24 mouse cellular contexts compared by ENCODE assay signal in genomic region chr14:75826851-75827410, GRCm38 (mm10). TPM values are rescaled to one million over a fixed set of nuclear protein-coding genes. Genes with fewer than 3 reads are reported as not detected.
DNase-seq lines count a peak whose midpoint lies in the region; ATAC-seq and TF ChIP-seq lines count a peak whose summit lies in the region.
"Had no signal": no experiment of that assay in that cellular context is flagged by ENCODE, and none has a peak within 500 bp of the region (broad histone marks: within the 10 kb centered on the region; RNA-seq: fewer than 3 reads in every experiment).

No protein-coding gene starts in this region.

- peak; percentile 12; the same call in 1 of the 2 replicates for ATAC-seq in liver, postnatal 0 days
- ATAC-seq in midbrain, embryonic 13.5 days = no peak
- ATAC-seq: CD4-positive, CD25-positive, alpha-beta regulatory T cell, adult 4 months; forebrain, embryonic 16.5 days; intestine, embryonic 16.5 days had no signal

- DNase-seq in gastrocnemius, postnatal 25 days = peak; percentile 30
- no peak for DNase-seq in gastrocnemius, postnatal 4 days (ENCODE audit: low spot score in 2 of 2)
- DNase-seq in liver, postnatal 0 days = no peak
- no peak for DNase-seq in liver
- DNase-seq: adrenal gland, postnatal 14 days; B cell, adult 2 months; cerebellum, adult 18-20 months; cerebellum, adult 9-11 months; cerebellum, postnatal 36 days; gastrocnemius, postnatal 14 days; heart, adult 2 months; heart, postnatal 14 days had no signal

- peaks cover 18% of the 10 kb centered on the region for H3K4me1 ChIP-seq in liver, postnatal 0 days (ENCODE audit: insufficient read depth)
- peaks cover 6% of the 10 kb centered on the region for H3K4me1 ChIP-seq in brown adipose tissue, adult 24 weeks (ENCODE audit: control insufficient read depth, insufficient read depth, insufficient read length, low read length)
- H3K4me1 ChIP-seq in midbrain, embryonic 13.5 days (replicated peaks) = peaks cover 10% of the 10 kb centered on the region; the same call in 1 of the 2 replicates

- 0 out of 2 replicates have a peak, but pooled peaks have one; percentile 24 for TF ChIP-seq EP300 in liver, postnatal 0 days (IDR thresholded peaks at IDR 0.05; ENCODE audit: low read depth)

- H3K27ac ChIP-seq in liver, postnatal 0 days (ENCODE audit: low read depth) = peak overlapping the region; percentile 62
- H3K27ac ChIP-seq in brown adipose tissue, adult 24 weeks (replicated peaks; ENCODE audit: low read depth, low read length) = 0 out of 2 replicates have a peak overlapping the region, but pooled peaks have one; percentile 13
- no peak overlapping the region for H3K27ac ChIP-seq in midbrain, embryonic 13.5 days
- H3K27ac ChIP-seq: embryonic facial prominence, embryonic 13.5 days; forebrain, embryonic 12.5 days; heart, adult 2 months; heart, embryonic 15.5 days; hindbrain, embryonic 10.5 days; hindbrain, embryonic 14.5 days had no signal

- no peaks in the 10 kb centered on the region for H3K36me3 ChIP-seq in liver, postnatal 0 days (replicated peaks; ENCODE audit: insufficient read depth, low read length)
- no peaks in the 10 kb centered on the region for H3K36me3 ChIP-seq in midbrain, embryonic 13.5 days
- H3K36me3 ChIP-seq: embryonic facial prominence, embryonic 13.5 days; forebrain, embryonic 12.5 days; G1E; heart, embryonic 15.5 days; hindbrain, embryonic 10.5 days had no signal

- no peak overlapping the region for H3K4me3 ChIP-seq in liver, postnatal 0 days (ENCODE audit: low read depth, low read length)
- no peak overlapping the region for H3K4me3 ChIP-seq in brown adipose tissue, adult 24 weeks (ENCODE audit: insufficient read depth, low read depth, low read length)
- no peak overlapping the region for H3K4me3 ChIP-seq in midbrain, embryonic 13.5 days (replicated peaks)
- H3K4me3 ChIP-seq: embryonic facial prominence, embryonic 13.5 days; forebrain, embryonic 12.5 days; heart, adult 2 months; heart, embryonic 15.5 days; hindbrain, embryonic 10.5 days had no signal

- H3K27me3 ChIP-seq in liver, postnatal 0 days (ENCODE audit: insufficient read depth, low read length) = no peaks in the 10 kb centered on the region; the same call in 1 of the 2 replicates
- peaks cover 17% of the 10 kb centered on the region for H3K27me3 ChIP-seq in midbrain, embryonic 13.5 days

- no peak overlapping the region for H3K9ac ChIP-seq in liver, postnatal 0 days (replicated peaks)
- H3K9ac ChIP-seq in midbrain, embryonic 13.5 days (replicated peaks) = no peak overlapping the region
- H3K9ac ChIP-seq: embryonic facial prominence, embryonic 13.5 days; forebrain, embryonic 12.5 days; heart, embryonic 15.5 days; hindbrain, embryonic 14.5 days had no signal

- no peak overlapping the region for H3K4me2 ChIP-seq in liver, postnatal 0 days (ENCODE audit: low read depth, low read length)
- no peak overlapping the region for H3K4me2 ChIP-seq in midbrain, embryonic 13.5 days (replicated peaks)
- H3K4me2 ChIP-seq: embryonic facial prominence, embryonic 13.5 days; forebrain, embryonic 12.5 days; heart, embryonic 11.5 days; heart, embryonic 15.5 days; hindbrain, embryonic 14.5 days had no signal

- no peak for TF ChIP-seq CTCF in liver, postnatal 0 days (IDR thresholded peaks at IDR 0.05; ENCODE audit: low read depth)

- no peaks in the 10 kb centered on the region for H3K9me3 ChIP-seq in liver, postnatal 0 days (ENCODE audit: low read length)
- no peaks in the 10 kb centered on the region for H3K9me3 ChIP-seq in midbrain, embryonic 13.5 days
- H3K9me3 ChIP-seq: embryonic facial prominence, embryonic 13.5 days; forebrain, embryonic 12.5 days; G1E; heart, embryonic 15.5 days; hindbrain, embryonic 10.5 days had no signal

- WGBS in liver, postnatal 0 days (ENCODE audit: insufficient replicate concordance) = 58% methylated on average over 3 of the region's 3 CpGs
- WGBS in midbrain, embryonic 13.5 days = 81% methylated on average over 3 of the region's 3 CpGs

RNA-seq across cellular contexts. Expression of gene Tpt1, which starts 18.0 kb away (rescaled TPM):
- 1,000 to 10,000 TPM; 2,961 to 2,964 TPM for total RNA-seq in gastrocnemius, postnatal 25 days (2021)
- 1,000 to 10,000 TPM; 3,882 to 3,909 TPM for total RNA-seq in gastrocnemius, postnatal 4 days (2021)
- polyA plus RNA-seq in liver, postnatal 0 days (2015; fragmentation: Nextera tagmentation; extraction: Ambion mirVana) = 874 and 942 TPM in 2 replicates
- 2,477 and 2,768 TPM in 2 replicates for polyA plus RNA-seq in brown adipose tissue, adult 24 weeks (2012; ENCODE audit: insufficient read depth, insufficient read length, missing spikeins)
- polyA plus RNA-seq in midbrain, embryonic 13.5 days (2015; fragmentation: Nextera tagmentation; extraction: Ambion mirVana) = 876 and 886 TPM in 2 replicates

RNA-seq across cellular contexts. Expression of gene Slc25a30, which starts 40.1 kb away (rescaled TPM):
- 1 to 10 TPM; 7.1 to 7.2 TPM for total RNA-seq in gastrocnemius, postnatal 25 days (2021)
- 10 to 100 TPM in 1 of 2 experiments, 1 to 10 TPM in 1; 9.4 to 11.0 TPM for total RNA-seq in gastrocnemius, postnatal 4 days (2021)
- 13.6 and 13.7 TPM in 2 replicates for polyA plus RNA-seq in liver, postnatal 0 days (2015; fragmentation: Nextera tagmentation; extraction: Ambion mirVana)
- 5.4 and 6.1 TPM in 2 replicates for polyA plus RNA-seq in brown adipose tissue, adult 24 weeks (2012; ENCODE audit: insufficient read depth, insufficient read length, missing spikeins)
- 9.4 and 11.8 TPM in 2 replicates for polyA plus RNA-seq in midbrain, embryonic 13.5 days (2015; fragmentation: Nextera tagmentation; extraction: Ambion mirVana)
